Mouse (Mus musculus) kidney, adult 8-10 months (tissue): ENCODE data around the gene Sel1l3.
A peak's percentile ranks its signal among the peaks of the same experiment; 100 is the strongest.

Source experiments
- DNase-seq, 2 experiments: peaks; one replicate each; pipeline ENCODE4 v3.0.0; 2022

Gene Sel1l3

GRCm38 (mm10) chr5:53078453-53078852 lies 135.3 kb downstream of the Sel1l3 start:
- DNase-seq, result peak; percentile 84 to 87

GRCm38 (mm10) chr5:53074553-53074952 lies 139.2 kb downstream of the Sel1l3 start:
- peak; percentile 43 to 74 for DNase-seq

GRCm38 (mm10) chr5:53061532-53062130 lies 152.1 kb downstream of the Sel1l3 start:
- no peak for DNase-seq
